Mouse (Mus musculus): Measurements from ENCODE around the gene Mapt.

Gene Mapt

GRCm38 (mm10) chr11:104311643-104312042, 80.5 kb downstream of the Mapt start:
- in situ Hi-C loops (cut with MboI, MseI): no loop called here

GRCm38 (mm10) chr11:104315703-104316102, 84.5 kb downstream of the Mapt start:
- in situ Hi-C loops (cut with MboI, MseI): loop anchor here (5.0 kb wide), 1 partner anchor 147 kb away; no protein-coding TSS in a partner anchor

- in situ Hi-C loops (cut with MboI, MseI): loop anchor here (5.0 kb wide), 1 partner anchor 145 kb away; no protein-coding TSS in a partner anchor
Measured at GRCm38 (mm10) chr11:104316685-104317400, 85.7 kb downstream of the Mapt start.

- in situ Hi-C loops (cut with MboI, MseI): loop anchor here (5.0 kb wide), 1 partner anchor 145 kb away; no protein-coding TSS in a partner anchor
Measured at GRCm38 (mm10) chr11:104317631-104318030, 86.4 kb downstream of the Mapt start.

GRCm38 (mm10) chr11:104318940-104319781, 88.0 kb downstream of the Mapt start:
- in situ Hi-C loops (cut with MboI, MseI): loop anchor here (5.0 kb wide), 1 partner anchor 143 kb away; no protein-coding TSS in a partner anchor

- in situ Hi-C loops (cut with MboI, MseI): no loop called here
Measured at GRCm38 (mm10) chr11:104320511-104320910, 89.3 kb downstream of the Mapt start.

- in situ Hi-C loops (cut with MboI, MseI): no loop called here
Measured at GRCm38 (mm10) chr11:104322142-104322541, 91.0 kb downstream of the Mapt start.

- in situ Hi-C loops (cut with MboI, MseI): no loop called here
Measured at GRCm38 (mm10) chr11:104327462-104327861, 96.3 kb downstream of the Mapt start.

GRCm38 (mm10) chr11:104327946-104328345, 96.8 kb downstream of the Mapt start:
- in situ Hi-C loops (cut with MboI, MseI): no loop called here

GRCm38 (mm10) chr11:104329185-104329926, 98.2 kb downstream of the Mapt start:
- in situ Hi-C loops (cut with MboI, MseI): no loop called here

GRCm38 (mm10) chr11:104330151-104330550, 99.0 kb downstream of the Mapt start:
- in situ Hi-C loops (cut with MboI, MseI): no loop called here

GRCm38 (mm10) chr11:104331208-104331607, 100.0 kb downstream of the Mapt start:
- in situ Hi-C loops (cut with MboI, MseI): no loop called here

GRCm38 (mm10) chr11:104332105-104332504, 100.9 kb downstream of the Mapt start:
- in situ Hi-C loops (cut with MboI, MseI): no loop called here

GRCm38 (mm10) chr11:104334115-104334514, 102.9 kb downstream of the Mapt start:
- in situ Hi-C loops (cut with MboI, MseI): no loop called here

- in situ Hi-C loops (cut with MboI, MseI): no loop called here
Measured at GRCm38 (mm10) chr11:104334946-104335345, 103.8 kb downstream of the Mapt start.

GRCm38 (mm10) chr11:104346931-104347330, 115.7 kb downstream of the Mapt start:
- in situ Hi-C loops (cut with MboI, MseI): no loop called here

GRCm38 (mm10) chr11:104361790-104362189, 130.6 kb downstream of the Mapt start:
- in situ Hi-C loops (cut with MboI, MseI): loop anchor here (10.0 kb wide), 1 partner anchor 73 kb away; no protein-coding TSS in a partner anchor

- in situ Hi-C loops (cut with MboI, MseI): loop anchor here (10.0 kb wide), 1 partner anchor 72 kb away; no protein-coding TSS in a partner anchor
Measured at GRCm38 (mm10) chr11:104362704-104363103, 131.5 kb downstream of the Mapt start.

- in situ Hi-C loops (cut with MboI, MseI): loop anchor here (10.0 kb wide), 1 partner anchor 71 kb away; no protein-coding TSS in a partner anchor
Measured at GRCm38 (mm10) chr11:104363823-104364600, 132.8 kb downstream of the Mapt start.

GRCm38 (mm10) chr11:104367486-104368190, 136.4 kb downstream of the Mapt start:
- in situ Hi-C loops (cut with MboI, MseI): loop anchor here (10.0 kb wide), 1 partner anchor 67 kb away; no protein-coding TSS in a partner anchor

Measured in T-helper 1 cell (primary cell).